Mouse (Mus musculus) ovary, postnatal 10 days (tissue): ENCODE results near the gene Psg22.
"Not testable (repeated sequence)": the region's sequence is repeated elsewhere in the genome, so short reads cannot be mapped to it uniquely, and the experiment has no call there.

Experiments used
- DNase-seq: peaks from one replicate; pipeline ENCODE4 v3.0.0; 2022; ENCODE audit warnings: low spot score

Gene Psg22

GRCm38 (mm10) chr7:18717790-18718189 is at the start of gene Psg22:
Psg22 (plus strand) TSS chr7:18718090.
- no peak for DNase-seq

DNA sequence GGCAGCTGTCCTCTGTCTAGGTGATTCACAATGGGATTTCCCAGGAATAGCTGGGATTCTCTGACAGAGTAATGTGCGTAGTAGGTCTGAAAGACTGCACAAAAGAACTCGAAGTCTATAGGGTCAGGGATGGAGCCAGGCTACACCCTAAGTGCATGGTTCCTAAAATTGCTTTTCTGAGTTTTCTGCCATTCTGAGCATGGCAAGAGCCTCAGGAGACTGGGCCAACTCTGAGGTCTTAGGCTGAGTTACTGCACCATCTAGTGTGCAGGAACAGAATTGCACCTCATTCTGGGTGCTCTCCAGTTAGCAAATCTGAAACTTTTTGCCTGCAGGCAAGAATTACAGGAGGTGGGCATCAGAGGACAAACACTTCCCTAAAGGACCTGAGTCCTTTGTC is 38.1 kb upstream of the Psg22 start:
- DNase-seq: no peak

GRCm38 (mm10) chr7:18685586-18685985 is 32.3 kb upstream of the Psg22 start:
- no peak for DNase-seq

DNA sequence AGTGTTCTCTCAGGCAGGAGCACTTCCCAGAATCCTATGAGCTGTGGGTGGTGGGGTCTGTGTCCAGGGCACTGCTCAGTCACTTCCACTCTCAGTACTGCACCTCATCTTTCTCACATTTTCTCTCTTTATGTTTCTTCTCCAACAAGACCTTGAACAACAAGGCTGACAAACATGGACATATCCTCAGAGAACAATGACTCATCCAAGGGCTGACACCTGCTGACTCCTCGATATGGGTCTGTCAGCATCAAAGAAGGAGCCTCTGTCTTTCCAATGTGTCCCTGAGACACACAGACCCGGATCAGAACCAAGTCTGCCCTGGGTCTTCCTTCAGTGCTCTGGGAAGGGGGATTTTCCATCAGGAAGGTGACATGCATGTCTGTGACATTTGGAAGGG is 31.8 kb upstream of the Psg22 start, which contains the start of gene Psg20:
Gene Psg20 (minus strand): TSS at position 101 of the 400 bp plus-strand sequence.
- DNase-seq: no peak

DNA sequence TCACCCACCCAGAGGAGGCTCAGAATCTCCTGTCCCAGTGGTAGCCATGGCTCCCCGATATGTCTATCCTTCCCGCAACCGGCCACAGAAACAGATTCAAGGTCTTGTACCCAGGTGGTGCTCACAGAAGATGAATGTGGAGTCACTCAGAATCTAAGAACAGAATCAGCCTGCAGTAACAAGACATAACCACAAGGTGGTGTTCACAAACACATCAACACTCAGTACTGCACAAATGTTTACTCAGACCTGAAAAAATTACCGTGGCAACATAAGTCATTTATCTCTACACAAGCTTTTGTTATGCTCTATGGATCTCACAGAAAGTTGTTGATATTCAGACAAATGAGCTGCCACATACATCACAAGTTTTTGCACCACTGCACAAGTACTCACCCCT is 7.6 kb upstream of the Psg22 start:
- not testable (repeated sequence) for DNase-seq

GRCm38 (mm10) chr7:18710846-18711245 is 7.0 kb upstream of the Psg22 start:
- DNase-seq: no peak

DNA sequence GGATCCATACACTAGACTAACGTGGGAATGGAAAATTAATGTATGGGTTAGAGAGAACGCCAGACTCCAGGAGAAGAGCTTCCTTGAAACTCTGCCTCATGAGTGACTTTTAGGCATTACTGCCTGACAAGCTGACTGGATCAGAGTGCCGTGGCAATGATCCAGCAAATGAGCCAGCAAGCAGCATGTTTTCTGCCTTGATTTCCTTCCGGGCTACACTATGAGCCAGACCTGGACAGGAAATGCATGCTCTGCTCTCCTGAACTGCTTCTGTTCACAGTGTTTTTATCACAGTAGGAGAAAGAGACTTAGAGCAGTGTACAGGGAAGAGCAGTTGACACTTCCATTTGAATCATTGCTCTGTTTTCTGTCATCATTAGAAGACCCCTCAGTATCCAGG is 2.3 kb upstream of the Psg22 start:
- DNase-seq: no peak

DNA sequence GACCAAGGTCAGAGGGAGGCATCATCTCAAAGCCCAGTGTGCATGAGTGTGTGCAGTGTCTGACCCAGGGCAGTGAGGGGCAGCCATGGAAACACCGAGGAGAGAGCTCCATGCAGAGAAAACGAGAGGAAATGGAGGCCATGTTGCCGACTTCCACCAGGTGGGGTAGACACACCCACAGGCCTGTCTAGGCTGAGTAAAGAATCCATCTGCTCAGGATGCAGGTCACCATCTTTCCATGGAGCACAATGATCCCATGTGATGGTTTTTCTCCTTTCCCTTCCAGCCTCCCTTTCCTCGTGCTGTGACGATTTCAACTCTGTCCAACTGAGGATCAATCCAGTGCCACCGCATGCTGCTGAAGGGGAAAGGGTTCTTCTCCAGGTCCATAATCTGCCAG is 6.1 kb downstream of the Psg22 start:
- no peak for DNase-seq

DNA sequence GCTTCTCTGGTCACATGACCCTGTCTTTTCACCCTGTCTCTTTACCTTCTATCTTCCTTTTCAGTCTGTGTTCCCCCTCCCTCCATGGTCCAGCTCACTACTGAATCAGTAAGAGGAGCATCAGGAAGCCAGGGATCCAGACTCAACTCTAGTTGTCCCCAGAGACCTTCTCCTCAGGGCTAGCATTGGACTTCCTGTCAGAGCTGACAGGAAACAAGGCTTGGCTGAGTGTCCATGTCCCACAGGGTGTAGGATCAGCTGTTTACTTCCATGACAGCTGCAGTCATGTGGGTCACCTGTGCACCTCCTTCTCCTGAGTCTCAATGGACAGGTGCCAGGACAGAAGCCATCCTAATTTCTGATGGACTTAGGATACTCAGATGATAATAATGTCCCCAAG is 8.0 kb downstream of the Psg22 start:
- DNase-seq: not testable (repeated sequence)

DNA sequence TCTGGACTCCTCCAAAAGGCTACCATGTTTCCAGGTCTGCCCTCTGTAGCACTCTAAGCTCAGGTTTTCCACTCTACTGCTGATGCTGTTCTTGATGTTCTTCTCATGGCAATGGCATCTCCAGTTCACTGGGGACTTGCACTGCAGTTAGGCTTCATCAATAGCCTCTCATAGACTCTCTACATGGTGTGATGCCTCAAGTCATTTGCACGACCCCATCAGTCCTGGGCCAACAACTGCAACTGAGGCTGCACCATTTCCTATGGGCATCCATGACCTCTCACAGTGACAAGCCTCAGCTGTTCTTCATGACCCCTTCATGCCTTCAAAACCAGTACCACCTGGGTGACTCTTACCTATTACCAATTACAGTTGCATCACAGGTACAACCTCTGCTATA is 10.5 kb downstream of the Psg22 start:
- no peak for DNase-seq

DNA sequence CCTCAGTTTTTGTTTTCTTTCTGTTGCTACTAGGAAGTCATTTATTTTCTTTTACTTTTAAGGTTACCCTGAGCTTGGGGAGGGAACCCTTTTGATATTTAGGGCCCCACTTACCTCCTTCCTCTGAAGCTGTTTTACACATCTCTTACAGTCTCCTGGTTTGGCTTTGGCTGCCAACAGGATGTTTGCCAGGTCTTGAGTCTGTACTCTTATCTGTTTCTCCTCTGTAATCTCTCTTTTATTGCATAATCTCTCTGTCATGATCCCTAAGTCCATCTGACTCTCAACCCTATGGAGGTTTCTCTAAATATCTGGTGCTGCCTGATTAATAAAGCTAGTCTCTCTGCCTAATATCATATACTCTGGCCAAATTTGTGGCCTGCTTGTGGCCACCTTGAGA is 15.2 kb downstream of the Psg22 start:
- no peak for DNase-seq

DNA sequence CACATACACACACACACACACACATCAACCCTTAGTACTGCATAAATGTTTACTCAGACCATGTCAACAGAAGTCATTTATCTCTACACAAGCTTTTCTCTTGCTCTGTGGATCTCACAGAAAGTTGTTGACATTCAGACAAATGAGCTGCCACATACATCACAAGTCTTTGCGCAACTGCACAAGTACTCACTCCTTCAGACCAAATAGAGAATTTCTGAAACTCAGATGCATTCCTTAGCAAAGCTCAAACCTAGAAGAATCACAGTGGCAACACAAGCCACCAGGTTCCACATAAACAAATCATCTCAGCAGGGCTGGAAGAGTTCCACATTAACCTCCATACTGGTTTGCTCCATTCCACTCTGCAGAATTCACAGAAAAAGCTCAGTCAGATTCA is 16.6 kb downstream of the Psg22 start:
- no peak for DNase-seq

GRCm38 (mm10) chr7:18746189-18746860 is 28.4 kb downstream of the Psg22 start:
- DNase-seq: no peak

- not testable (repeated sequence) for DNase-seq
These were observed 29.5 kb downstream of the Psg22 start for GRCm38 (mm10) chr7:18747420-18747819.

GRCm38 (mm10) chr7:18748994-18749895 is 31.4 kb downstream of the Psg22 start:
- DNase-seq: no peak

DNA sequence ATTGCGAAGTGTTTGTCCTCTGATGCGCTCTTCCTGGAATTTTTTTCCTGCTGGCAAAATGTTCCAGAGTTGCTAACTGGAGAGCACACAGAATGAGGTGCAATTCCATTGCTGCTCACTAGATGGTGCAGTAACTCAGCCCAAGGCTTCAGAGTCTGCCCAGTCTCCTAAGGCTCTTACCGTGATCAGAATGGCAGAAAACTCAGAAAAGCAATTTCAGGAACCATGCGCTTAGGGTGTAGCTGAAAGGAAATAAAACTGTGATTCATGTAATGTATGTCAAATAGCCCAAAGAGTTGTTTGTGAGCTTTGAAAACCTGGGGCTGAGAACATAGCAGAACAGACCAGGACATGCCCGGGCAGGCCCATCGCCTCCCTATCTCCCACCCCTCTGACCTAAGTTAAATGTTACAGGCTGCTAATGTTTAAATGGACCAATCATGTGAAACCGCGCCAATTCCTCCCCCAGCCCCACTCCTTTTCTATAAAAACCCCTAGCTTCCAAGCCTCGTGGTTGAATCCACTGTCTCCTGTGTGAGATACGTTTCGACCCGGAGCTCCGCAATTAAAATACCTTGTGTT is 32.1 kb downstream of the Psg22 start:
- DNase-seq: peak; percentile 28

DNA sequence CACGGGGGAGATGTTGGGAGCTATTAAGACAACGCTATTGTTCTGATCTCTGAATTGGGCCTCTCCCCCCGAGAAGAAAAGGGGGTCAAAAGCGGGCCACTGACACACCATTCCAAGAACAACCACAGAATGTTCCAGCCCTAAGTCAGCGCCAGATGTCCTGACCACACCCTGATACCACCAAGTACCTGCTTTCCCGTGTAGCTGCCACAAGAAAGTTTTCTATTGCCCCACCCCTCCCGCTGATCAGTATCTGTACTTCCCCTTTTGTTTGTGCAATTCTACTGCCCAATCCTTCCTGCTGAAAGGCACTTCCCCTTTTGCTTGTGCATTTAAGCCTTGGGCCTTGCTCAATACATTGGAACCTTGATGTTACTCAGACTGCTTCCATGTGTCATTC is 42.3 kb downstream of the Psg22 start:
- DNase-seq: not testable (repeated sequence)

GRCm38 (mm10) chr7:18762885-18763284 is 45.0 kb downstream of the Psg22 start:
- not testable (repeated sequence) for DNase-seq
